Mouse (Mus musculus): ENCODE measurements around the gene Batf2.

GRCm38 (mm10) chr19:6124898-6125297, 15.9 kb upstream of the Batf2 start:
- TF ChIP-seq POLR2A (IDR thresholded peaks at IDR 0.05; ENCODE audit: low read depth, low read length) (no peak), CTCF (conservative IDR thresholded peaks at IDR 0.05 in 1 of 2, IDR thresholded peaks at IDR 0.05 in 1 of 2; ENCODE audit: low read depth in 2 of 2, low read length in 2 of 2) (no peak), HCFC1 (IDR thresholded peaks at IDR 0.05; ENCODE audit: low read depth, low read length) (no peak), UBTF (IDR thresholded peaks at IDR 0.05; ENCODE audit: low read depth, low read length) (no peak), BHLHE40 (IDR thresholded peaks at IDR 0.05; ENCODE audit: low read depth, low read length) (no peak), JUND (conservative IDR thresholded peaks at IDR 0.05; ENCODE audit: low read depth, low read length) (no peak), MAFK (IDR thresholded peaks at IDR 0.05; ENCODE audit: insufficient replicate concordance, low read length) (no peak), MAX (IDR thresholded peaks at IDR 0.05; ENCODE audit: low read length) (no peak), ZC3H11A (IDR thresholded peaks at IDR 0.05; ENCODE audit: low read depth, low read length) (no peak), E2F4 (IDR thresholded peaks at IDR 0.05; ENCODE audit: insufficient replicate concordance, low read depth, low read length) (no peak)
